Mouse (Mus musculus): ENCODE results near the gene Deup1. TPM values are rescaled to one million over a fixed set of nuclear protein-coding genes. Genes with fewer than 3 reads are reported as not detected.
A peak's percentile ranks its signal among the peaks of the same experiment; 100 is the strongest.

Gene Deup1
- polyA plus RNA-seq, 1 experiment from 2014 or later, result 0.15 TPM

GRCm38 (mm10) chr9:15541735-15542354 lies 85.9 kb downstream of the Deup1 start:
- WGBS, result 76% methylated on average over 5 of the region's 5 CpGs

GRCm38 (mm10) chr9:15538979-15539533 lies 88.7 kb downstream of the Deup1 start:
- H3K27me3 ChIP-seq, result no peaks in the 10 kb centered on the region
- WGBS, result 77% methylated on average over 8 of the region's 8 CpGs
- no peak overlapping the region for H3K27ac ChIP-seq
- no peak overlapping the region for H3K9ac ChIP-seq
- no peaks in the 10 kb centered on the region for H3K9me3 ChIP-seq
- peaks cover 28% of the 10 kb centered on the region for H3K4me1 ChIP-seq
- no peak overlapping the region for H3K4me2 ChIP-seq (replicated peaks)
- 0 out of 2 replicates have a peak, but pooled peaks have one; percentile 25 for ATAC-seq (ENCODE audit: low FRiP score, low read depth)
- peaks cover 12% of the 10 kb centered on the region for H3K36me3 ChIP-seq
- H3K4me3 ChIP-seq, result no peak overlapping the region

More at GRCm38 (mm10) chr9:15541735-15542354, 85.9 kb downstream of the Deup1 start:
- Histone ChIP-seq H3K9ac (no peak overlapping the region), H3K27me3 (no peaks in the 10 kb centered on the region), H3K36me3 (peaks cover 16% of the 10 kb centered on the region), H3K9me3 (no peaks in the 10 kb centered on the region), H3K4me1 (peaks cover 12% of the 10 kb centered on the region), H3K27ac (no peak overlapping the region), H3K4me3 (no peak overlapping the region), H3K4me2 (replicated peaks) (no peak overlapping the region)
- no peak for ATAC-seq (ENCODE audit: low FRiP score, low read depth)

- ATAC-seq (ENCODE audit: low FRiP score, low read depth), result no peak
- WGBS, result 81% methylated on average over 3 of the region's 3 CpGs
- Histone ChIP-seq H3K4me2 (replicated peaks) (no peak overlapping the region), H3K36me3 (peaks cover 12% of the 10 kb centered on the region), H3K4me3 (no peak overlapping the region), H3K27ac (0 out of 2 replicates have a peak overlapping the region, but pooled peaks have one; percentile 15), H3K9ac (no peak overlapping the region), H3K9me3 (no peaks in the 10 kb centered on the region), H3K27me3 (no peaks in the 10 kb centered on the region), H3K4me1 (peaks cover 41% of the 10 kb centered on the region)
These were observed 90.2 kb downstream of the Deup1 start for GRCm38 (mm10) chr9:15537455-15538048.

- H3K27ac ChIP-seq, result no peak overlapping the region
- peaks cover 12% of the 10 kb centered on the region for H3K36me3 ChIP-seq
- H3K9ac ChIP-seq, result no peak overlapping the region
- no peak overlapping the region for H3K4me2 ChIP-seq (replicated peaks)
- 87% methylated on average over 5 of the region's 5 CpGs for WGBS
- H3K4me3 ChIP-seq, result no peak overlapping the region
- no peaks in the 10 kb centered on the region for H3K9me3 ChIP-seq
- 0 out of 2 replicates have a peak, but pooled peaks have one; percentile 24 for ATAC-seq (ENCODE audit: low FRiP score, low read depth)
- peaks cover 41% of the 10 kb centered on the region for H3K4me1 ChIP-seq
- H3K27me3 ChIP-seq, result no peaks in the 10 kb centered on the region
These were observed 90.8 kb downstream of the Deup1 start for GRCm38 (mm10) chr9:15536861-15537426.

GRCm38 (mm10) chr9:15535418-15535817 lies 92.3 kb downstream of the Deup1 start:
- Histone ChIP-seq H3K27ac (no peak overlapping the region), H3K27me3 (no peaks in the 10 kb centered on the region), H3K4me2 (replicated peaks) (no peak overlapping the region), H3K9me3 (no peaks in the 10 kb centered on the region), H3K4me3 (no peak overlapping the region), H3K9ac (no peak overlapping the region), H3K36me3 (peaks cover 4% of the 10 kb centered on the region), H3K4me1 (peaks cover 51% of the 10 kb centered on the region)
- WGBS, result 55% methylated on average over 5 of the region's 5 CpGs
- no peak for ATAC-seq (ENCODE audit: low FRiP score, low read depth)

GRCm38 (mm10) chr9:15534110-15534509 lies 93.6 kb downstream of the Deup1 start:
- H3K9me3 ChIP-seq, result no peaks in the 10 kb centered on the region
- WGBS, result 77% methylated on average over 2 of the region's 2 CpGs
- no peak overlapping the region for H3K27ac ChIP-seq
- H3K36me3 ChIP-seq, result no peaks in the 10 kb centered on the region
- H3K4me1 ChIP-seq, result peaks cover 64% of the 10 kb centered on the region
- no peak overlapping the region for H3K4me2 ChIP-seq (replicated peaks)
- no peaks in the 10 kb centered on the region for H3K27me3 ChIP-seq
- ATAC-seq (ENCODE audit: low FRiP score, low read depth), result no peak
- no peak overlapping the region for H3K9ac ChIP-seq
- no peak overlapping the region for H3K4me3 ChIP-seq

- H3K27me3 ChIP-seq, result no peaks in the 10 kb centered on the region
- no peak for ATAC-seq (ENCODE audit: low FRiP score, low read depth)
- H3K4me2 ChIP-seq (replicated peaks), result no peak overlapping the region
- no peak overlapping the region for H3K27ac ChIP-seq
- no peaks in the 10 kb centered on the region for H3K9me3 ChIP-seq
- WGBS, result 67% methylated on average over 11 of the region's 11 CpGs
- peaks cover 67% of the 10 kb centered on the region for H3K4me1 ChIP-seq
- no peak overlapping the region for H3K4me3 ChIP-seq
- no peak overlapping the region for H3K9ac ChIP-seq
- H3K36me3 ChIP-seq, result no peaks in the 10 kb centered on the region
These were observed 94.2 kb downstream of the Deup1 start for GRCm38 (mm10) chr9:15533336-15534070.

- H3K4me3 ChIP-seq, result no peak overlapping the region
- WGBS, result 57% methylated on average over 5 of the region's 5 CpGs
- no peak for ATAC-seq (ENCODE audit: low FRiP score, low read depth)
- no peak overlapping the region for H3K4me2 ChIP-seq (replicated peaks)
- no peaks in the 10 kb centered on the region for H3K36me3 ChIP-seq
- H3K27ac ChIP-seq, result no peak overlapping the region
- no peak overlapping the region for H3K9ac ChIP-seq
- no peaks in the 10 kb centered on the region for H3K9me3 ChIP-seq
- no peaks in the 10 kb centered on the region for H3K27me3 ChIP-seq
- H3K4me1 ChIP-seq, result peaks cover 64% of the 10 kb centered on the region
These were observed 96.5 kb downstream of the Deup1 start for GRCm38 (mm10) chr9:15531204-15531603.

GRCm38 (mm10) chr9:15529965-15530320 lies 97.8 kb downstream of the Deup1 start:
- Histone ChIP-seq H3K27me3 (no peaks in the 10 kb centered on the region), H3K9me3 (no peaks in the 10 kb centered on the region), H3K9ac (no peak overlapping the region), H3K4me2 (replicated peaks) (no peak overlapping the region), H3K4me1 (peaks cover 66% of the 10 kb centered on the region), H3K4me3 (no peak overlapping the region), H3K36me3 (no peaks in the 10 kb centered on the region), H3K27ac (no peak overlapping the region)
- WGBS, result 87% methylated on average over 2 of the region's 2 CpGs
- ATAC-seq (ENCODE audit: low FRiP score, low read depth), result no peak

GRCm38 (mm10) chr9:15529275-15529964 lies 98.3 kb downstream of the Deup1 start:
- 50% methylated on average over 8 of the region's 8 CpGs for WGBS
- H3K27me3 ChIP-seq, result no peaks in the 10 kb centered on the region
- no peak overlapping the region for H3K4me3 ChIP-seq
- H3K9ac ChIP-seq, result no peak overlapping the region
- ATAC-seq (ENCODE audit: low FRiP score, low read depth), result 0 out of 2 replicates have a peak, but pooled peaks have one; percentile 9
- no peak overlapping the region for H3K27ac ChIP-seq
- no peak overlapping the region for H3K4me2 ChIP-seq (replicated peaks)
- H3K4me1 ChIP-seq, result peaks cover 62% of the 10 kb centered on the region
- no peaks in the 10 kb centered on the region for H3K36me3 ChIP-seq
- H3K9me3 ChIP-seq, result no peaks in the 10 kb centered on the region

- ATAC-seq (ENCODE audit: low FRiP score, low read depth), result no peak
- no peak overlapping the region for H3K9ac ChIP-seq
- H3K4me1 ChIP-seq, result peaks cover 59% of the 10 kb centered on the region
- H3K4me2 ChIP-seq (replicated peaks), result no peak overlapping the region
- no peaks in the 10 kb centered on the region for H3K9me3 ChIP-seq
- no peaks in the 10 kb centered on the region for H3K36me3 ChIP-seq
- no peak overlapping the region for H3K27ac ChIP-seq
- no peak overlapping the region for H3K4me3 ChIP-seq
- no peaks in the 10 kb centered on the region for H3K27me3 ChIP-seq
- 84% methylated on average over 7 of the region's 7 CpGs for WGBS
These were observed 99.4 kb downstream of the Deup1 start for GRCm38 (mm10) chr9:15528368-15528767.

Measured in limb, embryonic 13.5 days (tissue).